Mouse (Mus musculus): ENCODE measurements around the gene Clspn.
A peak's percentile ranks its signal among the peaks of the same experiment; 100 is the strongest.
"Not testable (repeated sequence)": the region's sequence is repeated elsewhere in the genome, so short reads cannot be mapped to it uniquely, and the experiment has no call there.

Gene Clspn

DNA sequence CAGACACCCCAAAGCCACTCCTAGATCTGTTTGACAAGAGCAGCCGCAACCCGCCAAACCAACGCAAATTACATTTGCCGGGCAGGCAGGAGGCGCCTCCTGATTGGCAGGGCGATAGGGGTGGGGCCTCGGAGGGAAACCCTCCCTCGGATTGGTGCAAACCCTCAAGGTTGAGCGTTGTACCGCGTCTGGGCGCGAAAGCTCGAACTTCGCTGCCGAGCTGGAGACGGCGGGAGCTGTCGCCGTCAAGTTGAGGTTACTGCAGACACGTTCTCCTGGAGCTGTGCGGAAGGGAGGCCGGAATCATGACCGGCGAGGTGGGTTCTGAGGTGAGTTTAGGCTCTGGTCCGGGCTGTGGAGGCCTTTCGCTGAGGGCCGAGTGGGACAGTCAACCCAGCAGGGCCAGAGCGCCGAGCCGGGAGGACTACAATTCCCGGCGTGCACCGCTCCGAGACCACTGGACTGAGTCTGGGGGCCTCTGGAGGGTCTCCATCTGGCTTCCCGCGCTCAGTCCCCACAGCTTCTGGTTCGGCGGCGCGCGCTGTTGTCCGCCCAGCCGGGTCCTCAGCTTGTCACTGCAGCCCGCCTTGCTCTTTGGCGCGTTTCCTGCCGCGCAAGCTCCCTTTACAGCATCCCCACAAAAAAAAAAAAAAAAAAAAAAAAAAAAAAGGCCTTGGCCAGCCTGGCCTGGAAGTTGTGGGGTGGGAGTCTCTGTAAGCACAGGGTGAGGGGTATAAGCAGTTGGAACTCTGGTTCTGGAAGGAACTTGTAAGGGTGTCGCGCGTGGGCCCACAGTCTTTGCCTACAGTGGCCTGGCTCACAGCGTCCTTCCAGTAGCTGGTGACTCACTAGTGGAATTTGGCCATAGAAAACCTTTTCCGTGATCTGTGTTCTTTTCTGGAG is at the start of gene Clspn:
Gene Clspn (plus strand): TSS at position 127 of the 903 bp plus-strand sequence.
- peak; percentile 81 for DNase-seq (ENCODE audit: low spot score)

DNA sequence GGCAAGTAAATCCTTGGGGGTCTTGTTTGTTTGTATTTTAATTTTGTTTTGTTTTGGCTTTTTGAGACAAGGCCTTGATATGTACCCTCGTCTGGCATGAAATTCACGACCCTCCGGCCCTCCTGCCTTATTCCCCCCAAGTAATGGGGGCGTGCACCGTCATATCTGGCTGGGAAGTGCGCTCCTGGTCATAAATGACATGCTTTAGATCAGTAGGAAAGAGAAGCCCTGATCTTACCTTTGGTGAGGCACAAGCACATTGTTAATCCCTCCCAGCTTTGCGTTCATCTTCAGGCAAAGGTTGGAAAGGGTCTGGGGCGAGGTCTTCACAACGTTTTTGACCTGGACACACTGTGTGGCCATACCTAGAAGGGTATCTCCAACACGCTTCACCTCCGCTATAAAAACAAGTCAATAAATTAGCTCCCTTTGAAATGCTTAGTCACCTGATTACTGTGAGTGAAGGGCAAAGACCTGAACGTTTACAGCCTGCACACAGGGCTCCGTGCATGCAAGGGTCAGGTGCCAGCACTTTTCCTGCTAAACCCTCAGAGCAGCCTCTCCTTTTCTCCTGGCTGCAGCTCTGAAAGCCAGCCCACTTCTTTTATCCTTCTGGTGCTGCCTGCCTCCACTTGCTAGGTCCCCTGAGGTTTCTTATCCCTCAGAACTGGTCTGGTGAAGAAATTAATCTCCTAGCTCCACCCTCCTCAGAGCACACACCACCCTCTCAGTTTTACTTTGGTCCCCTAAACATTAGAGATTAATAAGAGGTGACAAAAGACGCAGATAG is 48.4 kb upstream of the Clspn start:
- DNase-seq (ENCODE audit: low spot score): no peak

GRCm38 (mm10) chr4:126509072-126509471 is 47.7 kb upstream of the Clspn start:
- no peak for DNase-seq (ENCODE audit: low spot score)

GRCm38 (mm10) chr4:126511013-126511412 is 45.7 kb upstream of the Clspn start:
- DNase-seq (ENCODE audit: low spot score): no peak

GRCm38 (mm10) chr4:126512308-126513066 is 44.2 kb upstream of the Clspn start:
- no peak for DNase-seq (ENCODE audit: low spot score)

DNA sequence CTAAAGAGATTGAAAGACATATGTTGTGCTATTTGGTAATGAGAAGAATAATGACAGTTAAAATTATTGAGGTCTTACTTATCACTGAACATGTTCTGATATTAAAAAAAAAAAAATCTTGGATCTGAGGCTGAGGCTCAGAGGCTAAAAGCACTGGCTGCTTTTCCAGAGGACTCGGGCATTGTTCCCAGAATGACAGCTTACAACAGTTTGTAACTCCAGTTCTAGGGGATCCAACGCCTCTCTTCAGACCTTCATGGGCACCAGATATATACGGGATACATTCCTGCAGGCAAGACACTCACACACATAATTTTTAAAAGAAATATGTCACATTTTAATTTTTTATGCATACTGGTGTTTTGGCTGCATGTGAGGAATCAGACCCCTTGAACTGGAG is 30.6 kb upstream of the Clspn start:
- DNase-seq (ENCODE audit: low spot score): no peak

- no peak for DNase-seq (ENCODE audit: low spot score)
Observed at GRCm38 (mm10) chr4:126526828-126527227, 29.9 kb upstream of the Clspn start.

- no peak for DNase-seq (ENCODE audit: low spot score)
Observed at GRCm38 (mm10) chr4:126532292-126532691, 24.4 kb upstream of the Clspn start.

DNA sequence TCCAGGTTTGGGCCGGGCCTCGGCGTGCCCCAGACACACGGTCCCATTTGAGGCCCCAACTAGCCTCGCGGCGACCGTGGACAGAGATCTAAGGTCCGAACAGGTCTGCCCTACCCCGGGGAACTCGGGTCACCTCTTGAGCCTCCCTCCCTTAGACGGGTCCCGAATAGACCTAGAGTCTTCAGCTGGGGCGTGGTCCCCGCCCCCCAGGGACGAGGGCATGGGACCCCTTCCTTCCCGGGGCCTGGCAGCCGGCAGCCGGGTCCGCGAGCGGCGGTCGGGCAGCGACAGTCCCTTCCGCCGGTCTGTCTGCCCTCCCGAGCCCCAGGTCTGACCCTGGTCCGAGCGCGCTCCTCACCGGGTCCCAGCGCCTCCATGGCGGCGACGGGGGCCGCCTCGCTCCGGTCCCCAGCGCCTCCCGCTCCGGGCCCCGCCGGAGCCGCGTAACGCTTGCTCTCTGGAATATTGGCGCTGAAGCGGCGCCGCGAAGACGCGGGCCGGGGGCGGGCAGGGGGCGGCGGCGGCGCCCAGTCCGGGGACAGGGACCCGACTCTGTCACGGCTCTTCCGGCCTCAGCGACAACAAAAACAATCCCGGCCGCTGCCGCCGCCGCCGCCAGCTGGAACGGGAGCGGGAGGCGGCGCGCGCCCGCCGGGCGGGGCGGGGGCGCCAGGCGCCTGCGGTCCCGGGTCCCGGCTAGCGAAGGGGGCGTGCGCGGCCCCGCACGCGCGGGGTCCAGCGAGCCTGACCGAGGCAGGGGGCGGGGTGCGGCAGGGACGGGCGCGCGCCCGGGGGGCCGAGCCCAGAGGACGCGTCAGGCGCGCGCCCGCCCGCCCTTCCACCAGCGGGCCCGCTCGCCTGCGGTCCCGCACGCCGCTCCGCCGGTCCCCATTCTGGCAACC is 23.7 kb upstream of the Clspn start, which contains the start of gene Ago4:
Gene Ago4 (minus strand): TSS at position 646 of the 902 bp plus-strand sequence.
- no peak for DNase-seq (ENCODE audit: low spot score)

- DNase-seq (ENCODE audit: low spot score): no peak
Observed at GRCm38 (mm10) chr4:126533729-126534070, 23.0 kb upstream of the Clspn start.

DNA sequence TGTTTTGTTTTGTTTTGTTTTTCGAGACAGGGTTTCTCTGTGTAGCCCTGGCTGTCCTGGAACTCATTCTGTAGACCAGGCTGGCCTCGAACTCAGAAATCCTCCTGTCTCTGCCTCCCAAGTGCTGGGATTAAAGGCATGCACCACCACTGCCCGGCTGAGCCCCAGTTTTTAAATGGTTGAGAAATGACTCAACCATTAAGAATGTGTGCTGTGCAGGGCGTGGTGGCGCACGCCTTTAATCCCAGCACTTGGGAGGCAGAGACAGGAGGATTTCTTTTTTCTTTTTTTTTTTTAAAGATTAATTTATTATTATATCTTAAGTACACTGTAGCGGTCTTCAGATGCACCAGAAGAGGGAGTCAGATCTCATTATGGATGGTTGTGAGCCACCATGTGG is 21.1 kb upstream of the Clspn start:
- not testable (repeated sequence) for DNase-seq (ENCODE audit: low spot score)

DNA sequence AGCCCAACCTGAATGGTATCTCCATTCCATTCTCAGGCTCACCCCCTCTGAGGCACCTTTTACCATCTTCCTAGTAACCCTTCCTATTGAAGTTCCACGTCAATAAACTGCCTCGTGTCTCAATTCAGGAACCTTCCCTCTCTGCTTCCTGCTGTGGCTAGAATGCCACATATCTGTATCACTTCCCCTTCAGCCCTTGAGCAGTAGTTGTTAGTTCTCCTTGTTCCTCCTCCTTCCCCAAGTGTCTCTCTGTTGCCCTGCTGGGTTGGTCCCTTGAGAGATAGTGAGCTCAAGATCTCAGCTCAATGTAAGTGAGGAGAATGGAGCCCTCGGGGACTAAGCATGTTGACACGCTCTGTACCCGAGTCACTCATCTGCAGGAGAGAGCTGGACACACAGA is 19.9 kb upstream of the Clspn start:
- DNase-seq (ENCODE audit: low spot score): no peak

DNA sequence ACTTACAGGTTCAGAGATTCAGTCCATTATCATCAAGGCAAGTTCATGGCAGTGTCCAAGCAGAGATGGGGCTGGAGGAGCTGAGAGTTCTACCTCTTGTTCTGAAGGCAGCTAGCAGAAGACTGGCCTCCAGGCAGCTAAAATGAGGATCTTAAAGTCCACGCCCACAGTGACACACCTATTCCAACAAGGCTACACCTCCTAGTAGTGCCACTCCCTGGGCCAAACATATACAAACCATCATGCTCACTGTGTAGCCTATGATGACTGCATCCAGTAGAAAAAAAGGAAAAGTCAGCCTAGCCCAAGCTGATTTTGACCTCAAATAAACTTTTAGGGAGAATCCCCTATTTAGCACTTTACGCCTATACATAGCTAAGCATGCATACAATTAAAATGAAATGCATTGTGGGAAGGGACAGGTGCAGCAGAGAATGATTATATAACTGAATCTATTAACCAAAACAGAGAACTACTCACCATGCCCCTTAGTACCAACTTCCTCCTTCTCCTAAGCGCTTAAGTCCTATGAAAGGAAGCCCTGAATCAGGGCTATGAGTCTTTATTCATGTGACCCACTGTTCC is 16.2 kb upstream of the Clspn start:
- DNase-seq (ENCODE audit: low spot score): no peak

DNA sequence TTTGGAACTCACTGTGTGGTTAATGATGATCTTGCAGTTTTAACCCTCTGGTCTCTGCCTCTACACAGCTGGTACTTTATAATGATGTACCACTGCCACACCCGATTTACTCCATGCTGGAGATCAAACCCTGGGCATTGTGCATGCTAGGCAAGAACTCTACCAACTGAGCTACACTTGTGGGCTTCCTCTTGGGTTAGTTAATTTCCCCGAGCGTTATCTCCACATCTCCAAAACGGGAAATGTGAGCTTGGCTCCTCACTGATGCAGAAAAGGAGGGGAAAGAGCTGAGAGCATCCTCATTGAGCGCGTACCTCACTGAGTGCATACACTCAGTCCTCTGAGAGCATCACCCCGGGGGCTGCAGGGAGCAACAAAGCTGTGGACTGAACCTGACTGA is 13.9 kb upstream of the Clspn start:
- DNase-seq (ENCODE audit: low spot score): no peak

DNA sequence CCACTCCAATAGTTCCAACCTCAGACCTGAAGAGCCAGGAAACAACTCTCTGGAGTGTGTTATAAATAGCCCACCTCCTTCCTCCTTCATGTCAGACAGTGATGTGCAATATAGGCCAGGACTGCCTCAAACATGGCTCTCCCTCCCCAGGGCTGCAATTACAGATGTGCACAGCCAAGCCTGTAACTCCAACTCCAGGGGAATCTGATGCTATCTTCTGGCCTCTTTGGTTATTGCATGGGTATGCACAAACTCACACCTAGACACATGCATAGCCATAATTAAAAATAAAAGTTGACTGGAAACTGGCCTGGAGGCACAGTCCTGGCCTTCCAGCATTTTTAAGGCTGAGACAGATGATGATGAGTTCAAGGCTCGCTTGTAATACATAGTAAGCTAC is 11.7 kb upstream of the Clspn start:
- no peak for DNase-seq (ENCODE audit: low spot score)

GRCm38 (mm10) chr4:126545703-126546102 is 11.0 kb upstream of the Clspn start:
- no peak for DNase-seq (ENCODE audit: low spot score)

DNA sequence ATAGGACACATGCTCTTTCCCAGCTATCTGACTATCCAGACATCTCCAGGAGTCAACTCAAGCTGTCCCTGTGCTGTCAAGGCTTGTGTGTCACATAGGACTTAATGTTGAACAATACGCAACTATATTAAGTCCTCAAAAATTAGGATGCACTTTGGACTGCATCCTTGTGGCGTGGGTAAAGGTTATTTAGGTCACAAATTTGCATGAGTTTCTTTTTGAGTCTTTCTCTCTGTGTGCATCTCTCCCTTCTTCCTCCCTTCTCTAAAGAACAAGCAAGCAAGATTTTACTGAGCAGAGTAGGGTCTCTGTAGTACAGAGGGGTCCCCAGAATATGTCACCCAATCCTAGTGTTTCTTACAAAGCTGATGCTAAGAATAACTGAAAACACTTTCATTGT is 10.6 kb upstream of the Clspn start:
- no peak for DNase-seq (ENCODE audit: low spot score)

DNA sequence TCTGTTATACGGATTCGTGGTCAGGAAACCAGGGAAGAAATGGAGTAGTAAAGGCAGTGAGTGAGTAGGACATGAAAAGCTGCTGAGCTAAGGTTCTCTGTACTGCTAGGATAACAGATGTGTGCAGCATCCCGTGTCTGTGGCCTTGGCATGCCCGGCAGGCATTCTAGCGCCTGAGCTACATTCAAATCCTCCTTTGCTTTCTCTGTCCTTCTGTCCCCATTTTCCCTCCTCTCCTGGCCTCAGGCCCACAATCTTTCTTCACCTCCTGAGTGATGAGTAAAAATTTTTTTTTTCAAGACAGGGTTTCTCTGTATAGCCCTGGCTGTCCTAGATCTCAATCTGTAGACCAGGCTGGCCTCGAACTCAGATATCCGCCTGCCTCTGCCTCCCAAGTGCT is 4.6 kb upstream of the Clspn start:
- peak; percentile 51 for DNase-seq (ENCODE audit: low spot score)

GRCm38 (mm10) chr4:126553105-126553504 is 3.6 kb upstream of the Clspn start:
- DNase-seq (ENCODE audit: low spot score): no peak

DNA sequence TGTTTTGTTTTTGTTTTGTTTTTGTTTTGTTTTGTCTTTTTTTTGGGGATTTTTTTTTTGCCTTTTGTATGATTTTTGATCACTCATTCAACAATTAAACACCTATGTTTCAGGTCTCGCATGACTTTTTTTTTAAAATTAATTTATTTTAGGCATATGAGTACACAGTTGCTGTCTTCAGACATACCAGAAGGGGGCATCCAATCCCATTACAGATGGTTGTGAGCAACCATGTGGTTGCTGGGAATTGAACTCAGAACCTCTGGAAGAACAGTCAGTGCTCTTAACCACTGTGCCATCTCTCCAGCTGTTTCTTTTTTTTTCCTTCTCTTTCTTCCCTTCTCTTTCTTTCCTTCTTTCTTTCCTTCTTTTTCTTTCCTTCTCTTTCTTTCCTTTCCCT is 3.0 kb upstream of the Clspn start:
- DNase-seq (ENCODE audit: low spot score): no peak

DNA sequence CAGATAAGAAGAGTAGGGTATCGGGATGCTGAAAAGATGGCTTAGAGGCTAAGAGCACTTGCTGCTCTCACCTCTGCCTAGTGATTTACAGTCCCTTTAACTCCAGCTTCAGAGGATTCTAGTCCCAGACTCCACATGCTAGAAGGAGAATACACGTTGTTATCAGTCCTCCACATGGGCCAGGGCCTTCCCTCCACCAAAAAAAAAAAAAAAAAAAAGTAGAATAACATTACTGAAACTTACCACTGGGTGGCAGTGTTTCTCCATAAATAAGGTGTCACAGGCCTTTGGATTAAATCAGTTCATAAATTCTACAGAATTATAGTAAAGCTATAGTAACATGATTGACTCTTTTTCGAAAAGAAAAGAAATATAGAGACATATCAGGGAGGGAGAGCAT is 2.3 kb upstream of the Clspn start:
- DNase-seq (ENCODE audit: low spot score): peak; percentile 76
